Mouse (Mus musculus) urinary bladder, adult 2 months (tissue): ENCODE measurements at regions not wholly inside any gene's neighbourhood (a gene's known extent, or its start where the extent isn't known, plus 50 kb on each side); places are given as distances from the start of the nearest gene placed in this dataset.

Experiments used
- DNase-seq: peaks from one replicate; pipeline ENCODE4 v3.0.0; 2022; ENCODE audit warnings: low spot score

DNA sequence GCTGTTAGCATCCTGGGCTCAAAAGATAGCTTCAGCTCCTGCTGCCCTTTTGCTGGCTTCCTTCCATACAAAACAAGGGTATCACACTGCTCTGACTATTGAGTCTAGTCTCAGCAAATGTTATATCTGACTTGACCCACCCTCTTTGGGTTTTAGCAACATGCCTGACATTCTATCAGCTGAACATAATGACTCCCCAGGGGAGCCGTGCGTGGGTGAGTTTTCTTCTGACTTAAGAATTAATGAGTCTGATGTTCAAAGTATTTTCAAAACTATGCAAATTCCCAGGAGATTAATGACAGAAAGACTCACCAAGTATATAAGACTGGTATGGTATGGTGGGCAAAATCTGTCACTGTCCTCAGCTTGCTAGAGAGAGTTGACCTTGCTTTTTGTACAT, 159.0 kb downstream of the Pmp22 start:
- DNase-seq = no peak

DNA sequence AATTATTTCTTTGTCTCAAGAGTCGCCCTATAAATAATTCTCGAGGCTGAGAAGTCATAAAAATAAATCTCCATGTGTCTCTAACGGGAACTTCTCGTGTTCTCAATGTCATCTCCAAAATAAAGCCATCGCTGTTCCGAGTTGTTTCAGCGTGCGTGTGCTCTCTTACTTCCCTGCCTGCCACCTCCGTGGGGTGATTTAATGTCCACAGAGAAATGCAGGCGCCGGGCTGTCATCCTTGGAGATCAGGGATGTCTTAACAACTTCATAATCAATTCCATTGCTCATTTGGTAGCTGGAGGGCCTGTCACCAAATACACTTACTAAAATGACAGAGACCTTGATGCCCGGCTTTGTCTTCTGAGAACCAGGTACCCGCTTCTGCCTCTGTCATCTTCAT, 161.8 kb downstream of the Pmp22 start:
- no peak for DNase-seq

DNA sequence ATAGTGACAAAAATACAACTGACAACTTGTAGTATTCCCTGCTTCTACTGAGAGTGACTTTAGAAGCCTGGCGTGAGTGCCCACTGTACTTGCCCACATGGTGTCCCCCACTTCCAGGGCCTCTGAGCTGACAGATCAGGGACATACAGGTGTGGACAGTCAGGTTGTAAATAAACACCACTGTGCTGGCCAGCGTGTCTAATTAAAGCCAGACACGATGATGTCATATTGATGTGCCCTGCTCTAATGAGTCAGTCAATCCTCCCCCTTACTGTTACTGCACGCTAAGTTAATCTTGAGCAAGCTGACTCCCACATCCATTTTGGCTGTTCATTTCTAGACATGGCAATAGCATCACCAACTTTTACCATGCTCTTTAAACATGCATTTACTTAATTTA, 164.7 kb downstream of the Pmp22 start:
- DNase-seq = no peak

DNA sequence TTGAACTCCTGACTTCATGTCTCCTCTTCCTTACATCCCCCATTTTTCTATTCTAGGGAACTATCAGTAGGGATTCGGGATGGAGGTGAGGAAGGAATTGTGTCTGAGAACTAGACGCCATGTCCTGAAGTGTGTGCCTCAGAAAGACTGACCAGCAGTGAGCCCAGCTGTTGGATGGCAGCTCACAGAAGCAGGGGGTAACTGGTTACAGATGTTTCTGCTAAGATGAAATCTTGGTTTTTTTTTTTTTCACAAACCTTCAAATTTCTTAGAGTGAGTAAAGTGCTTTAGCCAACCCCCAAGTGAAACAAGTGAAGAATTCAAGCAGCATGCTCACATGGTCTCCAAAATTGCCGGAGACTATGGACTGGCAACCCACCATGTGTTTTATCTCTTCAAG, 165.7 kb downstream of the Pmp22 start:
- no peak for DNase-seq

DNA sequence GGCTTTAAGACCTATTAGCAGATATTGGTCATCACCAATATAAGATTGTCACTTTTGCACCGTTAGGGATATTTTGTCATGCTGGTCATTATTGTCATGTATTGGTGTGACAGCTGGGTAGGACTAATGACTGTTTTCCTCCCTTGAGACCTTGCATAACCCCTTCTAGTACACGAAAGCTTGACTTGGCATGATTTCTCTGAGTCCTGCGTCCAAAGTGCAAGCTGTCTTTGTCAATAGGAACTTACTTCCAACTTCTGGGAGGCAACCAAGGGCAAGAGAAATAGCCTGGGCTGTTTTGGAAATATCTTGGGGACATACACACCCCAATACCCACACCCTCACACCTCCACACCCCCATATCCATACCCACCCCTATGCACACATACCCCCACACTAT, 167.7 kb downstream of the Pmp22 start:
- DNase-seq = no peak

DNA sequence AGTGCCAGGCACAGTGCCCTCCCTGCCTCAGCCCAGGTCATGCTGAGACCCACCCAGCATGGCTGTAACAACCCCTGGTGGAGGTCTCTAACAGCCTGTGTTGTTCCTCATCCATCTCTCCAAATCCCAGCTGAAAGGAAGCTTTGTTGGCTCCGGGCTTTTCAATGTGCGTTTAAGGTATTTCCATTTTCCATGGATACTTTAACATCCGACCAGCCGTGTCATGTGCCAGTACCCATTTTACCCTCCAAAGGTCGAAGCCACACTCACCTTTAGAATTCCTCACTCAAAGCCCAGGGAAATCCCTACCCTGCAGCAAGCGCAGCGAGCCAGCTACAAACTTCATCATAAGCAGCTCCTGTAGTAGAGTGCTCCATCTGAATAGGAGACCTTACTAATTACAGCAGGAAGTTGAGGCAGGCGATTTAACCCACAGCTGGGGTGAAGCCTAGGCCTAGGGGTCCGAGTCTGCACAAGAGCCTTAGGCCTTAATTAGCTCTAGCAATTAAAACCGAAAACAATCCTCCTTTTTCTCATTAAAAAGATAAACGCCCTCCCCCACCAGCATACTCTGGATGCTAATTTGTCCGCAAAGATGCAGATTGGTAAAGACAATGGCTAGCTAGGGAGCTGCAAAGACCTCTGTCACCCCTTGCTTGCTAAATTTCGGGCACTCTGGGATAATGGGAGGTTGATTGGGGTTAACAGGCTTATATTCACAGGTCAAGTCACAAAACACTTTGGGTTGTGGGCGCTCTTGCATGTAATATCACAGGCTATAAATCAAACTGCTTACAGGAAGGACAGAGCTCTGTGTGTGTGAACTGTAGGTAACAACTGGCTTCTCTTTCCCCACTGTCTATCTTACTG, 171.2 kb downstream of the Pmp22 start:
- DNase-seq = no peak

DNA sequence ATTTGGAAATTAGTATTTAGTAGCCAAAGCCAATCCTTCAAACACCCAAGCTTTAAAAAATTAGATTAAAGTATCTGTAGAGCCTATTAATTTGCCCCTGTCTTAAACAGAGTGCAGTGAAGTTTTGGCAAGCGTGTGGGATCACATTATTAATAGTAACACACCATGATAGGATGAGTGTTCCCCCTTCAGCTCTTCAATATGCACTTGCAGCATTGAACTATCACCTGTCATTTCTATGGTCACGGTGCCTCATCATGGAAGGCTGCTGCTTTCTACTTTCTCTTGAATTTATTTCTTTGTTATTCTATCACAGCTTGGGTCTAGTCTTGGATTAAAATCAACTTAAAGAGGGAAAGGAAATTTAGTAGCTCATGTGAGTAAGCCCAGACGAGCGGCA, 196.4 kb downstream of the Pmp22 start:
- no peak for DNase-seq

DNA sequence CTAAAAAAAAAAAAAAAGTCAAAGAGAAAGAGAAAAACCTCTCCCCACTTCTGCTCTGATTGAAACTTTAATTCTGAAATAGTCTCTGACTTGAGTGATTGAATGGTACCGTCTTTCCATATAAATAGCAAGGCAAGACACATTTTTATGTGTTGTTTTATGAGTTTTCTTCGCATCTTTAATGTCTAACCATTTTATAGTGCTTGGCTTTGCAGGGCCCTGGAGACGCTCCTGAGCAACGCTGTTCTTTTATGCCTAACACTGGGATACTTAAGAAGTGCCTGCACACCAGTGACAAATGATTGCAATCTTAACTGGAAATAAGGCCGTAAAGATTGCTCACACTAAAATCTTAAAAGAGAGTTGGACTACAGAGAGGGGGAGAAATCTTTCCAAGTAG, 198.1 kb downstream of the Pmp22 start:
- no peak for DNase-seq

DNA sequence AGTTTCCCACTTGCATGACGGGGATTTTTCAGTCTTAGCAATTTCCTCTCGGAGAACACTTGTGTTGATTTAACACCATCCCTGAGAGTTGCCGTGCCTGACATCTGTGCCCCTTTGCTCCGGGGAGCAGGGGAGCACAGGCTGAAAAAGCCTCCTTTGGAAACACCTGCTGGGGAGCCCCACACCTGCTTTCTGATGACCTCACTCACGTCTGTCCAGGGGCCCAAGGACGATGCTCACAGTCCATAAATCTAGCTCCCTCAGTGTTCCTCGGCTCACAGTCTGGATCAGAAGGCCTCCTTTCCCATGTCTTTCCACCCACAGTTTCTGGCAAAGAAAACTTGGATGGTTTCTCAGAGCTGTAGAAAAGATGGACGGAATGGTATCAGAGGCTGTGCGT, 208.7 kb downstream of the Pmp22 start:
- no peak for DNase-seq

DNA sequence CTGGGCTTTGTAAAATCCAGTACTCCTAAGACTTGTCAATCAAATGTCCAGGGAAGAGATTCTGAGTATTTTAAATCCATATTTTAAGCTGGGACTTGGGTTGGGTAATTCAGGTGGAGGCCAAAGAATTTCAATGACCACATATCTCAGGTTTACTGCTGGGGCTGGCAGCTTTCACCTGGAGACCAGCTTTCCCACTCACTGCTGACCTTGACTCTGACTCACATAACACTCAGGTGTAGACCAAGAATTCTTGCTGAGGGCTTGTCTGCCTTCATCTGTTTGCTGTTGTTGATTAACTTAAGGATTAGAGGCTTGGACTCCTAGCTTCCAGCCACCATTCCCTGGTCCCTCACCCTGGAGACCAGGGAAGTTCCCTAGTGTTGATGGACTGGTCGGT, 209.5 kb downstream of the Pmp22 start:
- no peak for DNase-seq

DNA sequence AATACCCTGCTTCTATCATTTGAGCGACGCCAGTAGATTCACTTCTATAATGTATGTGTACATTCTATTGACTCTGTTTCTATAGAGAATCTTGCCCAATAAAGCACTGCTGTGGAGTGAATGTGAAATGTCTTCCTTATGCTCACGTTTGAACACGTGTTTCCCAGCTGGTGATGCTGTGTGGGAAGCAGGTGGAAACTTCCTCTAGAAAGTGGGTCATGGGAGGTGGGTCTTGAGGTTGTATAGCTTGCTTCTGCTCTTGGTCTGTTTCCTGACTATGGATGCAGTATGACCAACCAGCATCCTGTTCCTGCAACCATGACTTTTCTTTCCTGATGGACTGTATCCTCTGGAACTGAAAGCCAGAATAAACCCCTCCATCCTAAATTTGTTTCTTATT, 216.9 kb downstream of the Pmp22 start:
- DNase-seq = no peak

DNA sequence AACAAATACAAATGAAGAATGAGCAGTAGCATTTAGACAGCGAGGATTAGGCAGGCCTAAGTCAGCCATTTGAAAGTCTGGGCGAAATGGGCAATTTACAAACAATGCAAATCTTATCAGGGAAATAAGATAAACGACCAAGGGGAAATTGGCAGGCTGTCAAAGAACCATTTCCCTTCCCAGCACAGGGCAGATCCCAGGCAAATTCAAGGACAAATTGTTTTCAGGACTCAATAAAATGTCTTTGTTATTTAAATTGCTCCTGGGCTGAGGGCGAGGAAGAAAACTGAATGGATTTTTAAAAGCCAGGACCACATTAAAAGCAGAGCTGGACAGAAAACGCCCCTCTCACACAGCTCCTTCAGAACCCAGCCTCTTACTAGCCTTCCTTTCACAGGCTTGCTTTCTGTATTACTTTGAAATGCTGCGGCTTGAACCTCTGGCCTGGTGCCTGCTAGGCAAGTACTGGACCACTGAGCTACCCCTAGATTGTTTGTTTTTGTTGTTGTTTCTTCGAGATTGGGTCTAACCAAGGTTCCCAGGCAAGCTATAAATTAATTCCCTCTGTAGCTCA, 221.4 kb downstream of the Pmp22 start:
- DNase-seq = no peak

DNA sequence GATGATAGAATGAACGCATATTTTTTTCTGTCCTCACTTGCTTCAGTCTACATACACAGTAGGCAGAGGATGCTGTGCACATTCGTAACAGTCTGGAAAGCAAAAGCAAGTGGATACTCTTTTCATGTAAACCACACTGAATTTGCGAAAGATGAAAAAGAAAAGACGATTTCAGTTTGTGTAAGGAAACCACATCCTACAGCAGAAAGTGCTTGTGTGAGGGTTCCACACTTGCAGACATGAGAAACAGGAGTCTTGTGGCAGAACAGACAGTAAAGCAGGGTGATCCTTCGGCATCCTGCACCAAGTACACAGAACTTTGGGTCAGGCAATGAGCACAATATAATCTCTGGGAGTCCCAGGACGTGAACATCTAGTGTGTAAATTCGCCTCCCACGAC, 223.2 kb downstream of the Pmp22 start:
- no peak for DNase-seq

DNA sequence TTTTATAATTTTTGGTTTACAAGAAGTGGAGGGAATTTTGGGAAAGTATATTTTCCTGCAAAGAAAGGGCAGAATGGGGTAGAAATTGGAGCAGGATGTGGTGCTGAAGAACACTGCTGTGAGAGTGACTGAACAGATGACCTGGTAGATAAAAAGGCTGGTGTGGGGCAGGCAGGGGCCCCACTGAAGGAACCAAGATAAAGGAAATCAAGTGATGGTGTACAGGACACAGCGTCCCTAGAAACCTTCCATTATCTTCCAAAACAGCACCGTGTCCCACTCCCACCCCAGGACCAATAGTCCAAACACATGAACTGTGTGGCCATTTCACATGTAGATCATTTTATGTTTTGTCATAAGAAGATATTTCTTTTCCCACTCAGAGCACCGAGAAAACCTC, 224.2 kb downstream of the Pmp22 start:
- DNase-seq = no peak

DNA sequence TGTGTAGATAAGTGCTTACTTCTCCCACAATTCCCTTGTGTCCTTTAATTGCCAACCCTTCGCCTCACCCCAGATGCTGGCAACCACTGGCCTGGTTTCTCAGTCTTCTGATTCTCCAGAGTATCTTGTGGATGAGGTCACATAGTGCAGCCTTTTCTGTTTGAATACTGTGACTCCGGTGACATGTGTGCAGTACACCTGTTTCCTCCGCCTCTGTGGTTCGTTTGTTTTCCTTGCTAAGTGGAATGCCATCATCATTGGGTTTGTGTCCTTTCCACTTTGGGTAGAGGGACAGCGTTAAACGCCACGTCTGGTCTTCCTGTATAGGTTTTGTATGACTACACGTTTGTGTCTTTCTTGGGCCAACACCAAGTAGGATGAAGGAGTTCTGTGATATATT, 224.9 kb downstream of the Pmp22 start:
- no peak for DNase-seq

DNA sequence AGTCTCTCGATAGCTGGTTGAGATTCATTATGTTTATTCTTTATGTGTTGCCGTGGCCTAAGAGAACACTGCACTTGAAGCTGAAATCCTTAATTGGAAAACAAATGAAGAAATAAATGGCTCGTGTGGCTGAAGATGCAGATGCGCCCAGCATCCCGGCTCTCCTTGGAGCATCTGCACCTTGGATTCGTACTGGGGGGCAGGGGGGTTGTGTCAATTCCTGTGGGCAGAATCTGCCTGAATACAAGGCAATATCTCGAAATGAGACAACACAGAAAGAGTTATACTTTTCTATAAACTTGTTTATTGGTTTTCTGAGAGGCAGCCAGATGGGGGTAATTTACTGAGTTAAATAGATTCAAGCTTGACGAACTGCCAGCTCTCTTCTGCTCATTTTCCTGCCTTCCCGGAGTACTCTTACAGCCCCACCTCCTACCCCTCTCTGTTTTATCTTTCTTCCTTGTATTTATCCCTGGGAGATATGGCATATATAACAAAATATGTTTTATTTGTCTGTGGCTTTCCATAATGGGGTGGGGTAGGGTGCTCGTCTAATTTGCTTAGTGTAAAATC, 229.1 kb downstream of the Pmp22 start:
- no peak for DNase-seq

DNA sequence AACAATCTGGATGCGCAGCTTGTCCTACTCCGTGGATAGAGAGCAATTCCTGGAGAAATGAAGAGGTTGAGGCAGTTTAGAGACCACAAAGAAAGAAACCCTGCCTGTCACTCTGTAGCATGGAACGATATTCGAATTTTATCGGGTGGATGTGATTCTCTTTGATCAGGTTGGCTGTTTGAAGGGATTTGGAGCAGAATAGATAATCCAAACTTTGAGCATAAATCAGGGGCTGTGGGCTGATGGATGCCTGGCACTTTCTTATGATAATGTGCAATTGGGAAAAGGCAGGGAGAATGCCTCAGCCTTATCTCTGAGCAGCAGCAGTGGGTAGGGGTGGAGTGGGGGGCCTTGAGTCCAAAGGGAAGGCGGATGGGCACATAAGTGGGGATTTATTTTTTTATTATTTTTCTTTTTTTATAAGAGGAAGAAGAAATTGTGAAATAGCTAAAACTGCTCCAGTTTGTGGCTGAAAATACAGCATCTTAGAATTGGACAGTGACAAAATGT, 239.0 kb downstream of the Pmp22 start:
- no peak for DNase-seq

DNA sequence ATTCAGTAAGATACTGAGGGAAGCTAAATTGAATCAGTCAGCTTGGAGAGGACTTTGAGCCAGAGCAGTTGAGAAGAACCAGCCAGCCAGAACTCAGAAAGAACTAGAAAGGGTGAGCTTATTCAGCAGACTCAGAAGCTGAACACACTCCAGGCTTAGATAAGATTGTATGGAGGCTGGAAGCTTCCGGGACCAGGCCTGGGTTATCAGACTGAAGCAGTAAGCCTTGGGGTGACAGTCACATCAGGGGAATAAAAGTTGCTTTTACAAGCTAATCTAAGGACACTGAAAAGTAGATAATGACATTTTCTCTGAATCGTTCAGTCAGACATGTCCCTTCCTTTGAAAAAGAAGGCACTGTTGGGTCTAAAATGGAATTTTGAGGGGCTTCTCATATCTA, 240.7 kb downstream of the Pmp22 start:
- no peak for DNase-seq

DNA sequence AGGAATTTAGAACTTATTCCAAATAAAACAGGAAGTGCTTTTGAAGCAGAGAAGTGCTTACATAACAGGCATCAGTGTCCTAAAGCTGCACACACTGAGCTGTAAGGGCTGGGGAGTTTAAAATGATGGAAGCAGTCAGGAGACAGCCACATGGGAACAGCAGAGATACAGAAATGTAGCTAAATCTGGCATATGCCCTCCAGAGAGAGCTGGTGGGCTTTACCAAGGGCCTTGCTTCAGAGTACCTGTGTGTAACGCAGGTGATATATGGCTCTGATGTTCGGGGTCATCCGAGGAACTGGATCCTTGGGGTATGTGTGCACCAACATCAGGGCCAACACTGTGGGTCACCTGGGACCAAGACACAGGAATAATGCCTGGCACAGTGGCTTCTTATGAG, 247.5 kb downstream of the Pmp22 start:
- no peak for DNase-seq

DNA sequence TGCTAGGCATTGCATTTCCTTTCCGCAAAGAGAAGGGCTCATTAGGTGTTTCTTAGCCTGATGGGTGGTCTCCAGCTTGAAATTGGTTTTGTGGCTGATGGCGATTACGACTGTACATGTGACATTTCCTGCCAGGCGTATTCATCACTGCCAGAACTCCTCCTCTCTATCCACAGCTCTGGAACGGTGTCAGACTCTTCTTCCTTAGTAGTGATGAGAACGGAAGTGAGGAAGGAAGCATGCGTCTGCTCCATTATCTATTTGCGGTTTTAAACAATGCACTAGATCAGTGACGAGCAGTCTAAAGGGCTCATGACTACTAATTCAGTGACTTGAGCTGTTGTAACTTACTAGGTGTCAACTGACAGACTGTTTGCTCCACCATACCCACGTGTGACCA, 248.2 kb downstream of the Pmp22 start:
- DNase-seq = no peak

DNA sequence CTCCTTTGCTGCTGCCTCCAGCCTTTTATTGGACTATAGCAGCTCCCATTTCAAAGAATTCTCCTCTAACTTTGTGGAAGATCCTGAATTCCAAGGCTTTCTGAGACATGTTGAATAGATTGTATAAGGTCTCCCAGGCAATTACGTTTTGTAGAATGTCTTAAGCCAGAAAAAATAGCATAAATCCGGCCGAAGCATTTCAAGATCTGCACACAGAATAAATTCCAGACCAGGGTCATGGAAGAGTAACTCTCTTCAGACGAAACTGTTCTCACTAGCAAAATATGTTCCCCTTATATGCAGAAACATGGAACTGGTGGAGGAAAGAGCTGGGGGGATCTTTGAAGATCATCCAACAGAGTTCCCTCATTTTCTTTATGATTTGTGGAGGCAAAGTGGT, 259.5 kb downstream of the Pmp22 start:
- DNase-seq = no peak

DNA sequence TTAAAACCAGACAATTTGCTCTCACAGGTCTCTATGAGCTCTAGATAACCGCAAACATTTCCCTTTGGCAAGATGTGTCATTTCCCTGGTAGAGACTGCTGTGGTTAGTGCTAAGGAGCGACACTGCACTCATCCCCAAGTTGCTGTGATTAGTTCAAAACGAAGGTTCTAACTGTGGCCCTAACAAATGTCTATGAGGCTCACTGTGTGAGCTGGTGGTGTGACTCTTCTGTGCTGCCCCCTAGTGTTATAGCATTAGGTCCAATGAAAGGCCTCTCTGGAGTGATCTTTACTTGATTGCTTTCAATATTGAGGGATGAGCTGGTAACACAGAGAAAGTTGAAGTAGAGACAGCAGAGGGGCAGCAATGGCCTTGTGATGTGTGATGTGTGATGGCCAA, 262.7 kb downstream of the Pmp22 start:
- no peak for DNase-seq

DNA sequence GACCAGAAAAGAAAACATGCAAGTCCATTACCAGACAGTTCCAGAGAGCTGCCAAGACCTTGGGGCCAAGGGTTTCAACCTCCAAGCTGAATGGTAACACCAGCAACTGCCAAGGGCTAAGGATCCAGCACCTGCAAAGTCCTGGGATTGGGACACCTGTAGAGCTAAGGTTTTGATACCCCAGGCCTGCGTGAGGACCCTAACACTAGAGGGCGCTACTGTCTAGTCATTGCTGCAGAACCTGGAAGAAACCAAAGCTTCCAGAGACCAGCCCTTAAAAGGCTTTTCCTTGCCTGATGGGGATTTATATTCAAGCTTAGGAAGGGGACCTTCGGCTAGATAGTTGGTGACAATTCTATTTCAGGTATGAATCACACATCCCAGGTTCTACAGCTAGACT, 263.6 kb downstream of the Pmp22 start:
- no peak for DNase-seq
